9 mouse cellular contexts compared by ENCODE assay signal in genomic region chr2:158652985-158653384, GRCm38 (mm10). TPM values are rescaled to one million over a fixed set of nuclear protein-coding genes. Genes with fewer than 3 reads are reported as not detected.
A peak's percentile ranks its signal among the peaks of the same experiment; 100 is the strongest.
DNase-seq lines count a peak whose midpoint lies in the region; ATAC-seq and TF ChIP-seq lines count a peak whose summit lies in the region.
"Had no signal": no experiment of that assay in that cellular context is flagged by ENCODE, and none has a peak within 500 bp of the region (broad histone marks: within the 10 kb centered on the region; RNA-seq: fewer than 3 reads in every experiment).

No protein-coding gene starts in this region.

- peak; percentile 87 for TF ChIP-seq RAD21 in CH12.LX (IDR thresholded peaks at IDR 0.05; ENCODE audit: low read depth, low read length)

- H3K4me2 ChIP-seq in CH12.LX (ENCODE audit: insufficient read depth, low read depth, poor library complexity, severe bottlenecking): no peak overlapping the region
- H3K4me2 ChIP-seq in heart, embryonic 12.5 days: no peak overlapping the region

- no peaks in the 10 kb centered on the region for H3K27me3 ChIP-seq in CH12.LX (replicated peaks)
- no peaks in the 10 kb centered on the region for H3K27me3 ChIP-seq in heart, embryonic 12.5 days (replicated peaks)

- dilution Hi-C loops in CH12.LX (cut with MboI; ENCODE audit: extremely low pct_ligation_motif_present, extremely low pct_unique_long_range_greater_than_20kb, low sequenced_read_pairs): no loop called here

- TF ChIP-seq POLR2A in CH12.LX (IDR thresholded peaks at IDR 0.05; ENCODE audit: low read depth, low read length): no peak
- TF ChIP-seq POLR2A in lung, adult 2 months (IDR thresholded peaks at IDR 0.05; ENCODE audit: borderline replicate concordance, extremely low read depth, low read depth, low read length): no peak

- peaks cover 0 to 3% of the 10 kb centered on the region in 2 experiments; a peak in 1 of 4 replicates for H3K4me1 ChIP-seq in CH12.LX (ENCODE audit: control insufficient read depth in 1 of 2, insufficient read depth in 2 of 2)
- peaks cover 12% of the 10 kb centered on the region for H3K4me1 ChIP-seq in heart, embryonic 12.5 days (replicated peaks)
- peaks cover 6% of the 10 kb centered on the region for H3K4me1 ChIP-seq in lung, adult 2 months (ENCODE audit: control insufficient read depth, insufficient read depth, low read length)

- peak; percentile 73 for ATAC-seq in erythroblast, adult 5-6 weeks (replicated peaks; ENCODE audit: low FRiP score, poor library complexity, severe bottlenecking)
- ATAC-seq in heart, embryonic 12.5 days (ENCODE audit: insufficient number of reproducible peaks, low FRiP score): 0 out of 2 replicates have a peak, but pooled peaks have one; percentile 17

- DNase-seq in CH12.LX (ENCODE audit: extremely low read depth): peak; percentile 82
- DNase-seq in brain, adult 2 months (ENCODE audit: low read depth, low spot score): peak; percentile 95
- DNase-seq in kidney, postnatal 36 days: peak; percentile 81 to 92
- DNase-seq in lung, adult 2 months: peak; percentile 76
- peak; percentile 27 for DNase-seq in ovary, adult 18-20 months (ENCODE audit: low spot score)
- peak; percentile 48 to 51 for DNase-seq in thymus, adult 18-20 months

- H3K36me3 ChIP-seq in CH12.LX (replicated peaks in 1 of 2; ENCODE audit: control insufficient read depth in 1 of 2, insufficient read depth in 1 of 2, low read length in 1 of 2): no peaks in the 10 kb centered on the region
- no peaks in the 10 kb centered on the region for H3K36me3 ChIP-seq in heart, embryonic 12.5 days

- peaks cover 2% of the 10 kb centered on the region for H3K9me3 ChIP-seq in CH12.LX (replicated peaks; ENCODE audit: low read length)
- H3K9me3 ChIP-seq in heart, embryonic 12.5 days (replicated peaks): no peaks in the 10 kb centered on the region; the same call in 1 of the 2 replicates

- no peak overlapping the region for H3K27ac ChIP-seq in CH12.LX (ENCODE audit: insufficient read depth, low read depth)
- no peak overlapping the region for H3K27ac ChIP-seq in heart, embryonic 12.5 days (ENCODE audit: poor library complexity, severe bottlenecking)

- peak; percentile 87 to 91 for TF ChIP-seq CTCF in CH12.LX (conservative IDR thresholded peaks at IDR 0.05 in 1 of 2, IDR thresholded peaks at IDR 0.05 in 1 of 2; ENCODE audit: low read depth in 2 of 2, low read length in 2 of 2)
- TF ChIP-seq CTCF in lung, adult 2 months (IDR thresholded peaks at IDR 0.05; ENCODE audit: insufficient read depth, low read length): peak; percentile 93

- H3K4me3 ChIP-seq in CH12.LX (replicated peaks in 1 of 3; ENCODE audit: low read depth in 2 of 3, low read length in 2 of 3, poor library complexity in 1 of 3): no peak overlapping the region
- H3K4me3 ChIP-seq in heart, embryonic 12.5 days: no peak overlapping the region
- H3K4me3 ChIP-seq in lung, adult 2 months (replicated peaks; ENCODE audit: extremely low read depth, low read depth, low read length): no peak overlapping the region

- whole genome bisulfite sequencing in heart, embryonic 12.5 days: 8% methylated on average over 4 of the region's 4 CpGs
- 6% methylated on average over 4 of the region's 4 CpGs for WGBS in lung, adult 2 months

- TF ChIP-seq EP300 in CH12.LX (IDR thresholded peaks at IDR 0.05; ENCODE audit: low read length): no peak

- H3K9ac ChIP-seq in CH12.LX (ENCODE audit: insufficient read depth, low read depth): no peak overlapping the region
- no peak overlapping the region for H3K9ac ChIP-seq in heart, embryonic 12.5 days

- H3K79me2 ChIP-seq in CH12.LX (replicated peaks; ENCODE audit: control insufficient read depth, extremely low read depth, insufficient read depth, poor library complexity, severe bottlenecking): no peaks in the 10 kb centered on the region

- in situ Hi-C loops in CH12.LX (cut with MboI; ENCODE audit: low pct_ligation_motif_present, low pct_unique_long_range_greater_than_20kb, low sequenced_read_pairs): no loop called here

TF ChIP-seq in CH12.LX, 34 proteins besides CTCF, POLR2A, EP300 and RAD21:
- TF ChIP-seq SMC3 (IDR thresholded peaks at IDR 0.05; ENCODE audit: low read depth, low read length): peak; percentile 81
- TF ChIP-seq ZC3H11A (IDR thresholded peaks at IDR 0.05; ENCODE audit: low read depth, low read length): peak; percentile 1; the same call in 1 of the 2 replicates
- TF ChIP-seq MAFK (IDR thresholded peaks at IDR 0.05; ENCODE audit: insufficient replicate concordance, low read length): peak; percentile 96
- no peak for TF ChIP-seq USF2 (conservative IDR thresholded peaks at IDR 0.05; ENCODE audit: low read depth, low read length)
- TF ChIP-seq TBP (conservative IDR thresholded peaks at IDR 0.05; ENCODE audit: low read depth, low read length): no peak

RNA-seq across cellular contexts. Expression of gene Ppp1r16b, which starts 12.2 kb away (rescaled TPM):
- total RNA-seq in CH12.LX (2012; rRNA removed): 49.3 and 52.0 TPM in 2 replicates
- total RNA-seq in CH12.LX (2014; rRNA removed): 28.9 and 37.7 TPM in 2 replicates
- polyA plus RNA-seq in CH12.LX (2012; ENCODE audit: insufficient read length, low read depth): 49.4 and 55.7 TPM in 2 replicates
- total RNA-seq in erythroblast, adult 5-6 weeks (2015; ENCODE audit: low replicate concordance): not detected in 2 replicates
- 0.14 TPM in 1 of 2 replicates, not detected in the other for total RNA-seq in erythroblast, adult 5-6 weeks (2017; ENCODE audit: low replicate concordance)
- polyA plus RNA-seq in heart, embryonic 12.5 days (2016; fragmentation: Nextera tagmentation; extraction: Ambion mirVana): 4.0 and 4.6 TPM in 2 replicates
- polyA plus RNA-seq in lung, adult 2 months (2012; rRNA removed): 31.6 and 43.5 TPM in 2 replicates

RNA-seq across cellular contexts. Expression of gene Actr5, which starts 28.3 kb away (rescaled TPM):
- total RNA-seq in CH12.LX (2012; rRNA removed) (20.3 and 24.0 TPM in 2 replicates), CH12.LX (2014; rRNA removed) (13.9 and 14.4 TPM in 2 replicates)
- polyA plus RNA-seq in CH12.LX (2012; ENCODE audit: insufficient read length, low read depth): 14.6 and 19.8 TPM in 2 replicates
- 3.1 and 6.5 TPM in 2 replicates for total RNA-seq in erythroblast, adult 5-6 weeks (2015; ENCODE audit: low replicate concordance)
- total RNA-seq in erythroblast, adult 5-6 weeks (2017; ENCODE audit: low replicate concordance): 4.0 and 7.4 TPM in 2 replicates
- 10.1 and 11.1 TPM in 2 replicates for polyA plus RNA-seq in heart, embryonic 12.5 days (2016; fragmentation: Nextera tagmentation; extraction: Ambion mirVana)
- 8.1 and 9.0 TPM in 2 replicates for polyA plus RNA-seq in lung, adult 2 months (2012; rRNA removed)

RNA-seq across cellular contexts. Expression of gene Slc32a1, which starts 42.4 kb away (rescaled TPM):
- not detected in 2 replicates for total RNA-seq in CH12.LX (2012; rRNA removed)
- not detected in 2 replicates for total RNA-seq in CH12.LX (2014; rRNA removed)
- polyA plus RNA-seq in CH12.LX (2012; ENCODE audit: insufficient read length, low read depth): not detected in 2 replicates
- total RNA-seq in erythroblast, adult 5-6 weeks (2015; ENCODE audit: low replicate concordance): not detected in 2 replicates
- total RNA-seq in erythroblast, adult 5-6 weeks (2017; ENCODE audit: low replicate concordance): not detected in 2 replicates
- 0.08 TPM in 1 of 2 replicates, not detected in the other for polyA plus RNA-seq in heart, embryonic 12.5 days (2016; fragmentation: Nextera tagmentation; extraction: Ambion mirVana)
- not detected in 2 replicates for polyA plus RNA-seq in lung, adult 2 months (2012; rRNA removed)
- total RNA-seq: gastrocnemius, postnatal 4 days had no signal

Comparison
In these comparisons a context has a peak if more than half of its experiments do, and no peak if none do; other contexts are left out.
1. DNase-seq: peak in every context shown above with its lines; median percentile 95 in brain, adult 2 months; 86 in kidney, postnatal 36 days; 82 in CH12.LX; 76 in lung, adult 2 months; 50 in thymus, adult 18-20 months; 27 in ovary, adult 18-20 months.